Mouse (Mus musculus): ENCODE results near the gene Cdc14a.
"Not testable (repeated sequence)": the region's sequence is repeated elsewhere in the genome, so short reads cannot be mapped to it uniquely, and the experiment has no call there.

Gene Cdc14a

DNA sequence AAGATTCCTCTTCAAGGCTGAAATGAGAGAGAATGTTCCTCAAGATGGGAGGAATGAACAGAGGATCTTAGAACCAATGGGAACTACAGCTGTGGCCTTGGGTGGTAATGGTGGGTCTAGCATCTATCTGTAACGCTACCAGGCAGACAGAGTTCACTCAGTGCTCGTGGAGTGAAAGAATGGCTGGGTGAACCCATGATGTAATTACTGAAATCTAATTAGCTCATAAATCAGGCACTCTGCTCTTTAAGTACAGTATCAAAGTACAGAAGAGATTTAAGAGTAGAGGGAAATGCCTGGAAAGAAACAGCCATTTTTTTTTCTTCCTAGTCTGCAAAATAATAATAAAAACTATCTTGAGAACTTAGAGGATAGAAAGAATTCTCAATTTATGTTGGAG, 57.7 kb downstream of the Cdc14a start:
- DNase-seq, result no peak

DNA sequence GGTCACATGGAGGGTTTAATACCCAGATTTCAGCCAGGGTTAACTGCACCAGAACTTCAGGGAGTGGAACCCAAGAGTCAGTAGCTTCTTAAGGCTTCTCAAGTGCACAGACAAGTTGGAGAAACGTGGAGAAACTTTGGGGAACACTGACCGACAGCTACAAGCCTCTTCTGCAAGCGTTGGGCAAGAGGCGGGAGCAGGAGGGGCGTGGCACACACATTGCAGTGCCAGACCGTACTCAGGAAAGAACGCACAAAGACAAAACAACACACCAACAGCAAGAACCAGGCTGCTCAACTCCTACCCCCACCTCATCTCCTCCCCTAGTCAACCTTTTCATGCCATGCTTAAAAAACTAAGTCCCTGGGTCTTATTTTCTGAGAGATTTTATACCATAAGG, 61.9 kb downstream of the Cdc14a start:
- no peak for DNase-seq

DNA sequence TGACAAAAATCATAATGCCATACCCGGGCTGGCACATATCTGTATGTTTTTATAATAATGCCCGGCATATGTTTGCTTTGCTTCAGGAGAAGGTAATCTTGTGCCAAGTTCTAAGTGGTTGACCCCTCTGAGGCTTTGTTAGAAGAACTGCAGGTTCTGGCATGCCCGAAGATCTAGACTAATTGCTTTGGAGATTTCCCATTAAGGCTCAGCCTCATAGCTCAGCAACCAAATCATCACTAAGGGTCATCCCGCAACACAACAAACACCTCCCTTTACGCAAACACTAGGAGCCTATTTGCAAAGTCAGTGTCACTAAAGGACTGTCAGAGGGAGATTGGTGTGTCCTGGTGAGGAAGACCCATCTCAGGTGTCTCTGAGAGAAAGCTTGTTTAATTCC, 62.7 kb downstream of the Cdc14a start:
- no peak for DNase-seq

DNA sequence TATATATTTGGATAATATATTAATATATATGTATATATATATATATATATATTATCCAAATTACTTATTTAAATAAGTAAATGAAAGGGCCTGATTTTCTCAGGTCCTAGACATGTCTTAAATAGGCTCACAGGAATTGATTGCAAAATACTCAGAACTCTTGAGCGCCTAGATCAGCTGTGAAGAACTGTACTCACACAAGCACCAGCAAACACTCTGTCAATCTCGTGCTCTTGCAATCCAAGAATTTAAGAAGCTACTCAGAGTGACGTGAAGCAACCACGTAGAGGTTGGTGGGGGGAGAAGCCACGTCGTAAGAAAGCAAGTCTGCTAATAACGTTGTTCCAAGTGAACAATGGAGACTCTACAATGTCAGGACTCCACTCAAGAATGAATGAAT, 66.0 kb downstream of the Cdc14a start:
- DNase-seq, result no peak

DNA sequence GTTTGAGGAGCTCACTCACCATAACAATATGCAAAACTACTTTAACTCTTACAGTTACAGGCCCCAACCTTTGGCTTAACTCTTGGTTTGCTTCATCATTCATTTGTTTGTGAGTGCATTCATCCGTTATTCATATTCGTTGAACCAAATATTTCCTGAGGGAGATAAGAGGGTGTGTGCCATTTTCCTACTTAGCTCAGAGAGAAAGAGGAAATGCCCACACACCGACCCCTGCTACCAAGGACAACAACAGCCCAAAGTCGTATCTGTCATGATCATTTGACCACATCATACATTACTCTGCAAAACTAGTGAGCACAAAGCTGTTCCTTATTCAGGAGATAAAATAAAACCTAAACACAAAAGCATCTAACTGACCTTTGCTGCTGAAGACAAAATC, 66.7 kb downstream of the Cdc14a start:
- no peak for DNase-seq

DNA sequence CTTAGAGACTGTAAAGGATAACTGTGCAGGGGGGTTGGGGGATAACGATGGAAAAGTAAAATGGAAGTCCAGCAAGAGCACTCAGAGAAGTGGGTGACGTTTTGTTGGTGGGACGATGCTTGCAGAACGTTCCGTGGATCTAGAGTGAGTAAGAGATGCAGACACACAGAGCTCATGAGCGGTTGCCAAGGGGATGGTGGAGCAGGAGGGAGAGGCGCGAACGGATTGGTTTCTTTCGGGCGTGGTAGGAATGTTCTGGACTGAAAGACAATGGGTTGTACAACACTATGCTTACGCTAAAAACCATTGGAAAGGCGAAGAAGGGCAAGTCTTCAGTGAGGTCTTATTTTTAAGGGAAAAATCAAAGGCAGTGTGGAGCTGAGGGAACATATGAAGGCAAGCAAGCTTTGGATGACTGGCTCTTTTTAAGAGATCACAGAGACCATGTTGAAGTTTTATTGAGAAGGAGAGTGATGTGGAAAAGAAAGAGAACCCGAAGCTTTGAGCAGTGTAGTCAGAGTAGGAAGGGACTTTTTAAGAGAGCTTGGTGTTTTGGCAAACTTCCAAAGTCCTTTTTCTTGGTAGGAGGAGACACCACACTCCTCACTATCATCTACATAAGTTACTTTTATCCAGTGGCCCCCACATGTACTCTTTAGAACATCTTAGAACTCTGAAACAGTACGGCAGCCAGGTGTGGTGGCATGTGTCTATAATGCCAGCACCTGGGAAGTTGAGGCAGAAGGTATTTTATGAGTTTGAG, 68.6 kb downstream of the Cdc14a start:
- DNase-seq, result peak; percentile 26

DNA sequence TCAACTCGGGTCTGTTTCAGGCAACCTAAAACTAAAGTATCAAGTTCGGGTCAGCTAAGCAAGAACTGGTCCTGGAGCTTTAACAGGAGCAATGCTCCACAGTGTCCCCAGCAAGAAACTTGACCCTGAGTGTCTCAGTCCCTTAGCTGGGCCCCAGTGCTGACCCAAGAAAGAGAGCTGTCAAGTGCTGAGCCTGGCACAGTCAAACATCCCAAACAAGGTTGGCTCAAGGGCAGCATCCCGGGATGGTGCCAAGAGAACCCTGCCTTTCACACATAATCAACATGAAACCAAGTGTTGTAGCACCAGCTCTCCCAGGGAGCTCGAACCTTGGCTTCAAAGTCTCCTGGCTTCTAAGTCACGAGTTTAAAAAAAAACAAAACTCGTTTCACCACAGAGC, 71.3 kb downstream of the Cdc14a start:
- DNase-seq, result no peak

DNA sequence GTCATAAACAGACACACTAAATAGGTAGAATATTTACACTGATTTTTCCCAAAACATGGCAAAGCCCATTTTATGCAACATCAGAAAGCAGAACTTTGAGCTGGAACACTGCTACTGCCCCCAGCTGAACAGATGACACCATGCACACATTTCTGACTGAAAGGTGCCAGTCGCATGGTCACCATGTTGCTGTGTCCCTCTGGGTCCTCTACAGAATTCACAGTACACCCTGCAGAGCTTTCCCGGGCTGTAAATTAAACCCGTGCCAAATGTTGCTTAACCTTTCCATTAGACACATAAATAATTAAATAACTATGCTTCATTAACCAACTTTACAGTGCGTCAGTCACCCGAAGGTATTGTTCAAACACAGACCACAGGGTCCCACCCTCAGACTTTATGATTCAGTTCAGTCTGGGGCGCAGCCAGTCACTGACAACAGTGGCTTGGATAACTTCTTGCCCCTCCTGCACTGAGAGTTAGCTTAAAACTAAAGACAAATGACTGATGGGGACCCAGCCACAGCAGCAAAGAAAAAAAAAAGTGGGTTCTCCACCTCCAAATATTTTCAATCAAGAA, 73.4 kb downstream of the Cdc14a start:
- DNase-seq, result no peak

DNA sequence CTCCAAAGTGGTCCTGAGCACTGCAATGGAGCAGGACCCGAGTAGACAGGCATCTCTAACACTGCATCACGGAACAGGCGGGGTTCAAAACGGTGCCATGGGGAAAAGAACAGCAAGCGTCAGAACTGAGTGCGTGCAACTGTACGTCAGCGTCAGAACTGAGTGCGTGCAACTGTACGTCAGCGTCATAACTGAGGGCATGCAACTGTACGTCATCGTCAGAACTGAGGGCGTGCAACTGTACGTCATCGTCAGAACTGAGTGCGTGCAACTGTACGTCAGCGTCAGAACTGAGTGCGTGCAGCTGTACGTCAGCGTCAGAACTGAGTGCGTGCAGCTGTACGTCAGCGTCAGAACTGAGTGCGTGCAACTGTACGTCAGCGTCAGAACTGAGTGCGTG, 76.3 kb downstream of the Cdc14a start:
- DNase-seq, result not testable (repeated sequence)

DNA sequence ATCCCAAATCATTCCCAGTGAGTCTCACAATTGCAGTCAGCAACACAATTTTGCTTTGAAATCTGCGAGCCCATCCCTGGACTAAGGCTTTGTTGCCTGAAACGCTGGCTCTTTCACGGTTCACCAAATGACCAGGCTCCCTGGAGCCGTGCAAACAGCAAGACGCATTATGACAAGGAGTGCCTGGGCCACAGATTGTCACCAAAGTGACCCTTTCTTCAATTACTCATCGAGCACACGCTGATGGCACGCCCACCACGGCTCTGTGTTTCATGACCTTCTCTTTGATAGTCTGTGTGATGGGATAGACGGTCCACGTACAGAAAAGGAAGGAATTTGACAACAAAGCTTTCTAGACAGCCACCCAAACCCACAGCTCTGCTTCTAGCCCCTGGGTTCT, 78.6 kb downstream of the Cdc14a start:
- DNase-seq, result no peak

DNA sequence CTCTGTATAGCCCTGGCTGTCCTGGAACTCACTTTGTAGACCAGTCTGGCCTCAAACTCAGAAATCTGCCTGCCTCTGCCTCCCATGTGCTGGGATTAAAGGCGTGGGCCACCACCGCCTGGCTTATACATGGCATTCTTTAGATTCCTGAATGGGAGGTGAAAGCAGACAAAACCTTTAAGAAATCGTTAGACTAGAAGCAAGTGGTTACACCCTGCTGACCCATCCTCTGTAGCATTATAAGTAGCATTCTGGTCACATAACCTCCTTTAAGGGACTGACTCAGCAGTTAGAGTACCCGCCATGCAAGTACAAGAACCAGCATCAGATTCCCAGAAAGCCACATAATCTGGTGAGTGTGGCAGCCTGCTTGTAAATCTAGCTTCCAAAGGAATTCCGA, 81.6 kb downstream of the Cdc14a start:
- DNase-seq, result no peak

DNA sequence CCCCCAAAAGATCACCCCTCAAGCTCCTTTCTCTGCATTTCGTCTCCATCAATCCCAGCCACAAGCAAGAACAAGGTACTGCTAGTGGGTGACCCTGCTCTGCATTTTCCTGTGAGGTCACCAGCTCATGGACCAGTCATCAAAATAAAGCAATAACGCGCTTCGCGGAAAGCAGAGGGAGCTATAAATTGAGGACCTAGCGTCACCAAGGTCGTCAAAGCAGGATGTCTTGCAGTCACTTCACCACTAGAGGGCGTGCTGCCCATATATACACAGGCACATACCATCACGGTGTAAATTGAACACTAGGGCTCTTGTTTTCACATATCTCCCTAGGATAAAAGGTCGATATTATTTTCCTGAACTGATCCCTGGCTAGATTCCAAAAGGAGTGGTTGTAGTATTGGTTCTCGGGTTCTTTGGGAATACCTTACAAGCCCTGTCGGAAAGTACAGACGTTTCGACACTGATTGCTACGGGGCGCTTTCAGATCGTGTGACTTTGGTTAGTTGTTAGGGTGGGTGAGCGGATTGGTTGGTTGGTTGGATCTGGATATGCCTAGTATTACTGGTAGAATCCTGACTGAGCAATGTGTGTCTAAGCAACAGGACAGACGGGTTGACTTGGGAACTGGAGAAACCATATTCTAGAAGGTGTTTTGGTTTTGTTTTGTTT, 82.7 kb downstream of the Cdc14a start:
- peak; percentile 28 for DNase-seq

DNA sequence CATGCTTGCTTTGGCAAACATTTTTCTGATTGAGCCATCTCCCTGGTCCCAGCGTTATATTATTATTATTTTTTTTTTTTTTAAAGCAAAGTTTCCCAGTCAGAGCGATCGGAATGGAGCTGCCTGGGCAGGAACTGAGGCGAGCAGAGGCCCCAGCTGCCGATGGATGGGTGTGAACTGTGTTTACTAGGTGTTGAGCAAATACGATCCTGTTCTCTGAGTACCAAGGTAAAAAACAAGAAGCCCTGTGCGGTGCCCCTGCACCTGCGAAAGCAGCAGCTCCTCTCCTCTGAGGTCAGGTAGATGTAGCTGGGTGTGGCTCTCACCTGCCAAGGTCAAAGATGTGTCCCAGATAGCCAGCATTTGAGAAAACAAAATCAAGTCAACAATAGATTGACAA, 83.6 kb downstream of the Cdc14a start:
- no peak for DNase-seq

DNA sequence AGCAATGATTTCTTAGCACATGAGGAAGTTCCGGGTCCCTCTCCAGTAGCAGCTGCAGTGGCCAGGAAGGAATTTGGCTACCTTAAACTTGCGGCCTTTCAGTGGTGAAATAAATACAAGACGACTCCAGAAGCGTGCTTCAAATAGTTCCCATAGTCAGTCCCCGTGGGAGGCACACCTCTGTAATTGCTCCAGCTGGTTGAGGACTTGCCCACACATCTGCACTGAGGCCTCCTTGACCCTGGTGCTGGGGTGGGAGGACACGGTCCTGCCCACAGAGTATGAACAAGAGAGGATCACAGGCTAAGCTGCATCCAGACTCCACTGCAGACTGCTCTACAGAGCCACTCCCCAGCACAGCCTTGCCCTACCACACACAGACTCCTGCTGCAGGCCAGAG, 85.2 kb downstream of the Cdc14a start:
- no peak for DNase-seq

DNA sequence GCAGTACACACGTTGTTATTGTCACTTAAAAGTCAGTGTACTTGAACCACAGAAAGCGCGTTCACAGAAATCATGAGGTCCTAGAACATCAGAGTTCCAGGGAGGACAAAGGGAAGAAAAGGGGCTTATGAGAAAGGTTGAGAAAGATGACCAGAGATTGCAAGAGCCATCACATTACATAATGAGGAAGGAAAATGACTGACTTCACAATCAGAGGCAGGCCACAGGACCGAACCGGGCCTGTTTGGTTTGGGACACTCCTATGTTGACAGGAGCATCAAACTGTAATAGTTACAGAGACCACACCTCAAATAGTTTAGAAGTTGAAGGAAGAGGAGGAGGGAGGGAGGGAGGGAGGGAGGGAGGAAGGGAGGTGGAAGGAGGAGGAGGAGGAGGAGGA, 86.0 kb downstream of the Cdc14a start:
- no peak for DNase-seq

DNA sequence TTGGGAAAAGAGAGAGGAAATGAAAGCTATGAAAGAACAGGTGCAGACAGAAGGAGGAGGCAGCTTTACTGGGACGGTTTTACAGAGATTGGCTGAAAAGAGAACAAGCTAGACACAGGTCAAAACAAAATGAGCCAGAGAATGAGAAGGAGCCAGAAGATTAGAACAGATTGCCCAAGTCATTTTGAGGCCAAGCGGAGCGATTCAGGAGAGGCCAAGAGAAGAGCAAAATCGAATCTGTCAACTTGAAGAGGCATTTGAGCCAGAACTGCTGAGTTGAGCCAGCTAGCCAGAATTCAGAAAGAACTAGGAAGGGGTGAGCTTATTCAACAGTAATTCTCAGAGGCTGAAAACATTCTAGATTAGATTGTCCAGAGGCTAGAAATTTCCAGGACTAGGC, 88.8 kb downstream of the Cdc14a start:
- DNase-seq, result no peak

DNA sequence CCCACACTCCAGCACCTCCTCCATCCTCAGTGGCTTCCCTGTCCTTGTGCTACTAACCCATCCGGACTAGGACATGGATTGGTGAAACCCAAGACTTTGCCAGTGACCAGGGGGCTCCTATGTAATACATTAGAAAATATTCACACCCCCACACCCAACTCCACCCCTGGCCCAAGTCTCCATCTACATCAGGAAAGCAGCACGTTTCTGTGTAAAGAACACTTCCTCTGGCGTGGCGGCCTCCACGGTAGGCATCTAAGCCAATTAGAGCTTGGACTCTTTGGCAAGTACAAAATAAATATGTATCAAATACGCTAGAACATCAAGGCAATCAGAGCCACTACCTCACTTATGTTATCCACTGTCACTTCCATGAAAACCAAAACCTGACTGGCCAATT, 90.1 kb downstream of the Cdc14a start:
- DNase-seq, result no peak

DNA sequence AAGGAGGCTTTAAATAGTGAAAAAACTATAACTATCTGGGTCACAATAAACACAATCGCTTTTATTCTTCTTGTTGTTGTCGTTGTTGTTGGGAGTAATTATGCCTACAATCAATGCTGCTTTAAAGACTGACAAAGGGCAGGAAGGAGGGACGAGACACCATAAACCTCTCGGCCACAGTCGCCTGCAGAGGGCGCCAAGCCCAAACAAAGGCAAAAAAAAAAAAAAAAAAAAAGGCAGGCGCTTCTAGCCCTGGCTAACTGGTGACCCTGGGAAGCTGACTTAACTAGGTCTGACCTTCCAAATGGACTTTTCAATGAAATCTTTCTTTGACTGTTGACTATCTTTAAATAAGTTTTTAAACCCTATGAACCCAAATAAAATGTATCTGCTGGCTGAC, 90.6 kb downstream of the Cdc14a start:
- no peak for DNase-seq

DNA sequence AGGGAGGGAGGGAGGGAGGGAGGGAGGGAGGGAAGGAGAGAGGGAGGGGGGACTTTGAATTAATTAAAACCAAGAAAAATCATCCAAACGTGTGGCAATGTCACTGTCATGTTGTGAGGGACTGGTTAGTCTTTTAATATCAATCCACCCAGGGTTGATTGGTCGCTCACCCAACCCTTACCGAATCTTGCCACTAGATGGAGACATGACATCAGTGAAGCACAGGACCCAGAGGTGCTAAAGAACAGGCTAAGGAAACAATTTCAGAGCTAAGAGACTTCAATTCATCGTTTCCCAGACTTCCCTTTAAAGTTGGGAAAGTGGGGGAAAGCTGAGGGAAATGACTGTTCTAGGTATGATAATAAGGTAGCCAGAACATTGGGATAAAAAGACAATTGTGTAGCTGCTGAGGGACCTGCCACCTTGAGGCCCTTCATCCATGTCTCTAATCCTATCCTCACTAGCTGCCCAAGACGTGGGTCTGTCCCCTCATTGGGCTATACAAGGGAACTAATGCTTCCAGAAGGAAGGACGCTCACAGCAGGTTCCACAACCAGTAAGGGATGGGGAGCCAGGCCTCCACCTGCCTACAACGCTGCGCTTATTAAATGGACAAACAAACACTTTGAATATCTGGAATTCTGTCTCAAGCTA, 91.9 kb downstream of the Cdc14a start:
- DNase-seq, result peak; percentile 37

DNA sequence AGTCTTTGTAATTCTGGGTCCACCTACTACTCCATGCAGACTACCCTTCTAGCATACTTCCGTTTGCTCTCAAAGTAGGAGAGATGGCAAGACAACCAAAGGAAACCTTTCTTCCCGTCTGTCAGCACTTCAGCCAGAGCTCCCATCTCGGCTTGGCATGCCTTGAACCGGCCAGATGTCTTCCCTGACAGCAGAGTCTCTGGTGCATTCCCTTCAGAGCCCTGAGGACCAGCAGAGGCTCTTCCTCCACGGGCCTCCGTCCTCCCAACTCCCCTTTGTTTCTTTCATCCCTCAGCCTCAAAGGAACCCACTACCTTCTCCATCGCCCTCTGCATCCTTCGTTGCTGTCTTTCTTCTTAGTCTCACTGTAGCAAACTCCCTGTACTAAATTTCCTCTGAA, 93.9 kb downstream of the Cdc14a start:
- no peak for DNase-seq

DNA sequence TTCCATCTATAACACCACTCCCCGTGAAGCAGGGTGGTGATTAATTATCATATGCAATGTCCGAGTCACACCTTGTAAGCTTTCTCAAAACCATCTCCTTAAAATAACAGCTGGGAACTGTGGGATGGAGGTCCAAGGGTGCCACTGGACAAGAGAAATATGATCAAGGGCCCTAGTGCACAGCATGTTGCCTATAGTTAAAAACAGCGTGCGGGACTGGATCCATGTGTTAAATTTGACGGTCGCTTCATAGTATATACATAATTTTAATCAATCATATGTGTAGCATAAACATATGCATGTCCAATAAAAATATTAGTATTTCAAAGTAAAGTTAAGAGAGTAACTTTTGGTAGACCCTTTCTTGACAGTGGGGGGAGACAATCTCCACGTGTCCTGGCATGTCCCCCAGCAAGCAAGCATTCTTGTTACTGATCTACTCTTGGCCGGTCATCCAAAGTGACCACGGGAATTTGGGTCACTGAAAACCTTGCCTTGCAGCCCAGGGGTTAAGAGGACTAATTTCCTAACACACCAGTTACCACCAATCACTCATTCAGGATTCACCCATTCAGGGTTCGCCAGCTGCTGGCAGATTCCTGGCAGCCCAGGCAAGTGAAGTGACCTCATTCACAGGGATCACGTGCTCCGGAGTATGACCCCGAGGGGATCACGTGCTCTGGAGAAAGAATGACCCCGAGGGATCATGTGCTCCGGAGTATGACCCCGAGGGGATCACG, 94.6 kb downstream of the Cdc14a start:
- no peak for DNase-seq

DNA sequence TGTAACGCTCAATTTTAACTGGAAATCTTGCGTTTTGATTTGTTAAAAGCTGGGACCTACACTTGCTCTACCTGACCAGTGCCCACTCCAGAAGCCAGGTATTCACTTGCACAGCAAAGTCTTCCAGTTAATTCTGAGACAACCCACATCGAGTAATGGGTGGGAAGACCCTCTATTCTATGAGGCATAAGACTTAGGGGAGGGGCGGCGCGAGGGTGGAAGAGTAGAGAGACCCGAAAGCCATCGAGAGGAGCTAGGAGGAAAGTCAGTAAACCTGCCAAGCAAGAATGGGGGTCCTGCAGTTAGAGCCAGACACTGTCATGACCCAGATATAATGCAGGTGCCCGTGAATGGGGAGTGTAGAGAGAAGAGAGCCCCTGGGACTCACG, 96.2 kb downstream of the Cdc14a start:
- DNase-seq, result no peak

DNA sequence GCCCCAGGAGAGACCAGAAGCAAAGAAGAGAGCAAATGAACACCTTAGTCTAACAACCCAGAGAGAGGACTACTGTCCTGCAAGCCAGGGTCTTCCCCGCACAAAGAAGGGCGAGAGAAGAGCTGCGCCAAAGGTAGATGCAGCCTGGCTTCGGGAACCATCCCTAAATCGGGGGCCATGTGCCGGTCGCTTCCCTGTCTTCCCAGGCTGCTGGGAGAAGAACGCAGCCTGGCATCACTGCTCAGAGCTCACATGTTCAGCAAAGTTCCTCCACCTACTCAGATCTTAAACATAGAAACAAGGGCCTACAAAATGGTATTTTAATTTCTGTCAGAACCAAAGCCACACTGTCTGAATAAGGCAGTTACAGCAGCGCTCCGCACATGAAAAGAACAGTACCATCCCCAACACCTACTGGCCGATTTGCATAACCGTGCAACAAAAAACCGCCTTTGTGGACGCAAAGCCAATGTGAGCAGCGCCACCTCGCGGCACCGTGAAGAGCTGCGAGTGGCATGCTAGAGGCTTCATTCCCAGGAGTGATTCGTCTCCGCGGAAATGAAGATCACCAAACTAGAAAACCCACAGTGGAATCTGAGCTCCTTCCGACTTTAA, 96.7 kb downstream of the Cdc14a start:
- peak; percentile 90 for DNase-seq
